Mouse (Mus musculus) layer of hippocampus, adult 8-10 months (tissue): ENCODE results near the gene Stk11. TPM values are rescaled to one million over a fixed set of nuclear protein-coding genes. Genes with fewer than 3 reads are reported as not detected.

Experiments
- DNase-seq, 2 experiments: peaks; one replicate each; pipeline ENCODE4 v3.0.0; 2022; ENCODE audit warnings: low spot score in 2 of 2
- total RNA-seq, 4 experiments: library from RNA; stranded (reverse); gene quantifications; 2 replicates each; pipeline ENCODE4 v1.2.4; 2022

Gene Stk11
- total RNA-seq, 4 experiments from 2014 or later, result 94.2 to 111 (median 96.5) TPM

DNA sequence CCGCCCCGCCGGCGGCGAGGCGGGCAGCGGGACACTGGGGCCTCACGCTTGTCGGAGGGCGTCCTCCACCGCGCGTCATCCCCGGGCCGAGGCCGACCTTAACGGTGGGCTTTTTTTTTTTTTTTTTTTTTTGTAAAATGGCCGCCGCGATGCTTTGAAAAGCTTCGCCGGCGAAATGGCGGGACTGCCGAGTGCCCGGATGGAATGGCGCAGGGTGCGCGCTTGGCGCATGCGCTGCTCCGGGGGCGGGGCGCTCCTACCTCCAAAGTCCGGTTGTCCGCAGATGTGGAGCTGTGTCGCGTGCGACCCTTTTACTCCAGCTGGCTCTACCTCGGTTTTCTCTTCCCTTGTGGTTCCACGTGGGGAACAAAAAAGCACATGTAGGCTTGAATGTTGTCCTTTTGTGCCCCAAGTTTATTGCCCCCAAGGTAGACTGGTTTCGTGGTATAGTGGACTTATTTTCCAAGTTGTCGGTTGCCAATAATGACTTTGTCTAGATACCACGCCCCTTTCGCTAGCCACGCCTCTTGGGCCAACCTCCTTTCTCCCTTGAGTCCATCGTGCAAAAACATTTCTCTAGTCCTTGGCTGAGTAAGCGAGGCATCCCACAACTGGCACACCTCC, 52.5 kb downstream of the Stk11 start:
- peak; percentile 88 to 93 for DNase-seq

DNA sequence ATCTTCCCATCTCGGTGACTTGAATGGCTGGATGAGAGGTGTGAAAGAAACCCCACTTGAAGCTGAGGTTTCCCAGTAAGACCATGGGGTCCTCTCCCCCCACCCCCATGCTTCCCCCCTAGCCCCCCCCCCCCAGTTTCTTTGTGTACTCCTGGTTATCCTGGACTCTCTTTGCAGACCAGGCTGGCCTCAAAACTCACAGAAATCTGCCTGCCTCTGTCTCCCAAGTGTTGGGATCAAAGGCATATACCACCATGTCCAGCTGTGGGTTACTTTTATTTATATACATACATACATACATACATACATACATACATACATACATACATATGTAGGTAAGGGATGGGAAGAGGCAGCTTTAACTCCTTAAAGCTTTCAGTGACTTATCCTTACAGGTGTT, 53.5 kb downstream of the Stk11 start:
- no peak for DNase-seq

DNA sequence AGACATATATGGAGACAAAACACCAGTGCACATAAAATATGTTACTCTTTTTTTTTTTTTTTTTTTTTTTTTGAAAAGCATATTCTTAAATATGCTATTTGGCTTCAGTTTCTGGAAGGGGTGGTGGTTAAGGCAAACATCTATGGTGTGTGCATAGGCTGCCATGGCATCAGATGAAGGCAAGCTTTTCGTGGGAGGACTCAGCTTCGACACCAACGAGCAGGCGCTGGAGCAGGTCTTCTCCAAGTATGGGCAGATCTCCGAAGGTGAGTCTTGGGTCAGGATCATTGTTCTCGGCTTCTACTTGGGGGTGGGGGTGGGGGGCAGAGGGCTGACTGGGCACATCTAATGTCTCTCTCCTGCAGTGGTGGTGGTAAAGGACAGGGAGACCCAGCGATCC, 54.0 kb downstream of the Stk11 start:
- no peak for DNase-seq

DNA sequence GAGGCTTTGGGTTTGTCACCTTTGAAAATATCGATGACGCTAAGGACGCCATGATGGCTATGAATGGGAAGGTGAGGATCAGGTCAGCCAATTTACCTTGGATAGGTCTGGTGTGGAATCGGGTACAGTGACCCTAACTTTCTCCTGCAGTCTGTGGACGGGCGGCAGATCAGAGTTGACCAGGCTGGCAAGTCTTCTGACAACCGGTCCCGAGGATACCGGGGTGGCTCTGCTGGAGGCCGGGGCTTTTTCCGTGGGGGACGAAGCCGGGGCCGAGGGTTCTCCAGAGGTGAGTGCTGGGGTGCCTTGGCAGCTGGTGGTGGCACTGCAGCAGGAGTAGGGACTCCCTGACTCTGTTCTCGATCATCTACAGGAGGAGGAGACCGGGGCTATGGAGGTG, 54.4 kb downstream of the Stk11 start:
- no peak for DNase-seq

DNA sequence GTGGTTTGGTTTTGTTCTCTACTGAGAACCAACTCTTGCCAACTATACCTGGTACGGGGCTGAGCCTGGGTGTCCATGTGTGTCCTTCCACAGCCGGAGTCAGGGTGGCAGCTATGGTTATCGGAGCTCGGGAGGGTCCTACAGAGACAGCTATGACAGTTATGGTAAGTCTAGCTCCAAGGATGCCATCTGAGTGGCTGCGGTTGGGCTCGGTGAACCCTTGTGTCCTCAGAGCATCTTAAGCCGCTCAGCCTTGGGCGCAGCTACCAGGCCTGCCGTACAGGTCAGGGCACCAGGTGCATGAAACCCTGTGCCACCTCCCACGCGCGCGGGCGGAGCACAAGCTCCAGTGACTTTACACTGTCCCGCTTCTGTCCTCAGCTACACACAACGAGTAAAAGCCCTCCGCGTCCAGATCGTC, 55.0 kb downstream of the Stk11 start:
- no peak for DNase-seq

DNA sequence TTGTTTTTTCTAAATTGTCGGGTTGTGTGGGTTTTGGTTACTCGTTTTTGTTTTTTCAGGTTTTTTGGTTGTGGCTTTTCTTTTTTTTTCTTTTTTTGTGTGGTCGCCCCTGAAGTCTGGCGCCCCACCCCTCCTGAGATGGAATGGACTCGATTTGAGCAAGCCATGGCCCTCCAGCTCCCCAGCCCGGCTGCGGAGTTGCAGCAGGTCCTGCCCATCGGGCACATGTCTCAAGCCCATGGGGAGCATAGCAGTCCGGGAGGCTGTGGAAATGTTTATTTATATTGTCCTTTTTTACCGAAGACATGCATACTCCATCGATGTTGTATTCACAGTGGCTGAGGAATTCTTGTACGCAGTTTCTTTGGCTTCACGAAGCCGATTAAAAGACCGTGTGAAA, 55.6 kb downstream of the Stk11 start:
- no peak for DNase-seq

DNA sequence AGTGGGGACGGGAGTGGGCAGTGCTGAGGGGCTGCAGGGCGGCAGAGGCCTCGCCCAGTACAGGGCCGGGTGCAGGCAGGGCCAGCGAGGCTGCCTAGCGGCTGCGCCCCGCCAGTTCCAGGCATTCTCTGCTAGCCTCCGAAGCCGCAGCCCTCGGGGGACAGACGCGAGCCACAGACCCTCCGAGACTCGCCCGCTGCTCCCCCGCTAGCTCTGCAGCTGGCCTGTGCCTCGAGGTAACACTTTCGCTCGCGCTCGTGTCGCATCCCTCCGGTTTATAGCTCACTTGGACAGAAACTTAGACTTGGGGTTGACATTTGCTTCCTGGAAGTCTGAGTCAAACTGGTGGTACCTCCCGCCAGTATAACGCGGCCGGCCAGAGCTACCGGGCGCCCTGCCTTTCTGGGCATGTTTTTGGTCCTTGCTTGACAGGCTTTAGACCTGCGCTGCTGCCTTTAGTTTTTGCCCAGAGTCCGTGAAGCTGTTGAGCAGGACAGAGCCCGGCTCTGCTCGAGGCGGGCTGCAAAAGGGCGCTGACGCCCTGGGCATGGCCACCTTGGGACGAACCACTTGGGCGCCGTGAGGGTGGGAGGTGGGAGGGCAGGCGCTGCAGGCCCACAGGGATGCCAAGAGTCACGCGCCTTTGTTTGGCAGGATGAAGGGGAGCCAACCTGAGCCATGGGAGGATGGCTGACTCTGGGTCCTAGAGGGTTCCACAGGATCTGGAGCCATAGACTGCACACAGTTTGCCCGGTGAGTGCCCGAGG, 56.3 kb downstream of the Stk11 start:
- DNase-seq, result no peak

DNA sequence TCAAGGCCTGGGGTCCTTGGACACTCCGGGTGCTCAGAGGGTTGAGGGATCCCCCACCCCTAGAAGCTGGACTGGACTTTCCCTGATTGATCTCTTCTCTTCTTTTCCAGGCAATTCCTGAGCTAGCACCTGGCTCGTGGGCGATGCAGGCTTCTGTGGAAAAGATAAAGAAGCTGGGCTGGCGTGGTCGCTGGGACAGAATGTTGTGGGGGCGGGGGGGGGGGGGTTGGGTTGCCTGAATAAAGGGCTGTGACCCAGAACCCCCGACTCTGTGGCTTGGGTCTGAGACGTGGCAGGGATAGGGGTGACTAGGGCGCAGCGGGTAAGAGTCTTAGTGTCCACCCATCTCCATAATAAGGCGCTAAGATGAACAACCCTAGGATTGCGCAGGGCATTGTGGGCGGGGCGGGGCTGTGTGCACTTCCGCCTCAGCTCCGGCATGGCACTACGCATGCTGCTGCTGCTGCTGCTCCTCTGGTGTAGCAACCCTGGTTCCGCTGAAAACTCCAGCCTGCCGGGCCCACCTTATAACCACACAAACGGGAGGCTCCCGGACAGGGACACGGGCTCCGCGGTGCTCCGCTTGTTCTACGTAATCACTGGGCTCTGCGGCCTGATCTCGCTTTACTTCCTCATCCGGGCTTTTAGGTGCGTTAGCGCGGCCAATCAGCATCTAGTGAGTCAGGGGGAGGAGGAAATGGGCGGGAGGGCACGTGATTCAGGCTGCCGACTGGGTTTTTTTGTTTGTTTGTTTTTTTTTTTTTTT, 57.1 kb downstream of the Stk11 start, which contains the start of gene 1600002K03Rik:
TSS of gene 1600002K03Rik (plus strand) at position 418 of the 766 bp plus-strand sequence.
- DNase-seq, result peak; percentile 90 to 92

DNA sequence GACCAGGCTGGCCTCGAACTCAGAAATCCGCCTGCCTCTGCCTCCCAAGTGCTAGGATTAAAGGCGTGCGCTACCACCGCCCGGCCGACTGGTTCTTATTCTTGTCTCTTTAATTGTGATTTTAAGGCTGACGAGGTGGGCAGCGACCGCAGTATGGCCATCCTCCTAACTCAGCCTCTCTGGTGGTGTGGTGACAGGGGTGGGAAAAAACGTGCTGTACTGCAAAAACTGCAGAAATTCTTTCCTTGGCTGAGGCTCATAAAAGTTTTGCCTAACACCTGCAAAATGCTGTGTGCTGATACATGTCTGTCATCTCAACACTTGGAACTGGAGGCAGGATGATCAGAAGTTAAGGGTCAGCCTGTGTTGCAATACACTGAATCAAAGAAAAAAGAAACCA, 57.8 kb downstream of the Stk11 start:
- DNase-seq, result no peak

DNA sequence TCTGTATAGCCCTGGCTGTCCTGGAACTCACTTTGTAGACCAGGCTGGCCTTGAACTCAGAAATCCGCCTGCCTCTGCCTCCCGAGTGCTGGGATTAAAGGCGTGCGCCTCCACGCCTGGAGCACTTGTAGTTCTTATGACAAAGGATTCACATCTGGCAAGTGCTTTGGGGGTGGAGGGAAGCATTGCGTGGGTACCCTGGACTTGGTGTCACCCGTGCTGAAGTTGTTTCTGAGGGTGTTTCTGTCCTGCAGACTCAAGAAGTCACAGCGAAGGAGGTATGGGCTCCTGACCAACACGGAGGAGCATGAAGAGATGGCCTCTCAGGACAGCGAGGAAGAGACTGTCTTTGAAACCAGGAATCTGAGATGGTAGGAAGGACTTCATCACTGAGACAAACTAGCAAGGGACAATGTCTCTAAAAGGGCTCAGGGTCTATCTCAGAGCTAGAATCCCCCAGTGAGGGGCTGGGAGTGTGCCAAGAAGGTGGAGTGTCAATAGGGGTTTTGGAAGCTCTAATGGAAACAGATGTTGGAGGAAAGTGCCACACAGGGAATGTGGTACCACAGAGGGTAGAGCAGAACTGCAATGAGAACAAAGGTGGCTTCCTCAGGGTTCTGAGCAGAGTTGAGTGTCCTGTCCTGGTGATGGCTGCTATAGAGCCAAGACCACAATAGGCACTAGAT, 58.5 kb downstream of the Stk11 start:
- no peak for DNase-seq

DNA sequence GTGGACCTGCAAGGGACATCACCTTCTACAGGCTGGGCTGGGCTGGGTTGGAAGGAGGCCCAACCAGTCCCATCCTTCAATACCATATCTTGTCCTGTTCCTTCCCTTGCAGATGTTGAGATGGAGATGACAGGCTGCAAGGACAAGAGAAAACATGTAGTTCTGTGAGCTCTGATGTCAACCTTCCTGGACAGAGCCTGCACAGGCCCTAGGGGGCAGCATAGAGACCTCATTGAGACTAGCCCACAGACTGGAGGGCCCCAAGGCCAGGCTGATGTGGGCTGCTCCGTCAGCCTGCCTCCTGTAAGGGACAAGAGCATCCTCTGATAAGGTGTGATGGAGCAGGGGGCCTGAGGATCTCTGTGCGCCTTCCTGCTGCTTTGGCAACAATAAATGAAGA, 59.1 kb downstream of the Stk11 start:
- no peak for DNase-seq

DNA sequence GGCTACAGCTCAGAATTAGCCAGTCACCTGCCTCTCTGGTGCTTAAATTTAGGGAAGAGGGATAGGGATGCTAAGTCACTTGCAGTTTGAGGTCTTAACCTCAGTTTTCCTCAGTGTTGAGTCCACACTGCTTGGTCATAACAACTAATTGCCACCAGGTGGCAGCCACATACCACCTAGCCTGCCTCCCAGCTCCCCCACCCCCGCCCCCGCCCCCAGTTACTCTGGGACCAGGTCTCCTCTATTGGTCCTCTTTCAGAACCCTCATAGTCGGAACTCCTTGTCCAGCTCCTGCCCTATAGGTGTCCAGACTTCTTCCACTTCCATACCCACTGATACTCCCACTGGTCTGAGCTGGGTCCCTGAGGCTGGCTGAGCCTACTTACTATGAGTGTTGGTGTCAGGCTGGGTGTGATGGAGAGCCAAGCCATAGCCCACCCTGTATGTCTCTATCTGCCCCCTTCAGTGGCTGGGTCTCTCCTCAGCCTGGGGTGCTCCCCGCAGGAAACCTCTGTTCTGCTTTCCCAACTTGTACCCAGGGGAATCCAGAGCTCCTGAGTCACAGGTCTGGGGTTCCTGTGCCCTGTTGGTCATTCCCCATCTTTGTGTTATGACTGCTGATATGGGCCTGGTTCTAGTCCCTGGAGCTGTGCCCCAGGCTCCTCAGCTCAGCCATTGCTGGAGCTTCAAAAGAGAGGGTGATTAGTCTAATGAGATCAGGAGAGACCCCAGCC, 60.1 kb downstream of the Stk11 start:
- DNase-seq, result no peak

DNA sequence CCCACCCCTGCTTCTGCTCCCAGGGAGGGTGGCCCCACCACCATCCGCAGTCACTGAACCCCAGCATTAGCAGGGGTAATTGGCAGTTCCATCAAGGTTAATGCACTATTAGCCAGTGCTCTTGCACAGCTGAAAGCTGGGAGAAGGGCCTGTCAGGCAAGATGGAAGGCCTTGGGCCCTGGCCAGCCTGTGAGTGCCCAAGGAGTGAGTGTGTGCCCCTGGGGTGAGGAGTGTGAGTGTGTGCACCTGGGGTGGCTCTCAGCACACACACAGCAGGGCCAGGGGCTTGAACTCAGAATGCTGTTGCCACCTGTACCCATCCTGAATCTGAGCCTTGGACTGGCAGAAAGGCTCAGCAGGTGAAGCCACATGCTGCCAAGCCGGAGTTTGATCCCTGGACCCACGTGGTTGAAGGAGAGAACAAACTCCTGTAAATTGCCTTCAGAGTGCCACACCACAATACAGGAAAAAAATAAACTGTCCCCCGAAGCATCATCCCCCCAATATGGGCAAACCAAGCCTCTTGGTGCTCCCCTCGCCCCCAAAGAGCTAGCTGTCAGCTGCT, 60.7 kb downstream of the Stk11 start:
- no peak for DNase-seq

DNA sequence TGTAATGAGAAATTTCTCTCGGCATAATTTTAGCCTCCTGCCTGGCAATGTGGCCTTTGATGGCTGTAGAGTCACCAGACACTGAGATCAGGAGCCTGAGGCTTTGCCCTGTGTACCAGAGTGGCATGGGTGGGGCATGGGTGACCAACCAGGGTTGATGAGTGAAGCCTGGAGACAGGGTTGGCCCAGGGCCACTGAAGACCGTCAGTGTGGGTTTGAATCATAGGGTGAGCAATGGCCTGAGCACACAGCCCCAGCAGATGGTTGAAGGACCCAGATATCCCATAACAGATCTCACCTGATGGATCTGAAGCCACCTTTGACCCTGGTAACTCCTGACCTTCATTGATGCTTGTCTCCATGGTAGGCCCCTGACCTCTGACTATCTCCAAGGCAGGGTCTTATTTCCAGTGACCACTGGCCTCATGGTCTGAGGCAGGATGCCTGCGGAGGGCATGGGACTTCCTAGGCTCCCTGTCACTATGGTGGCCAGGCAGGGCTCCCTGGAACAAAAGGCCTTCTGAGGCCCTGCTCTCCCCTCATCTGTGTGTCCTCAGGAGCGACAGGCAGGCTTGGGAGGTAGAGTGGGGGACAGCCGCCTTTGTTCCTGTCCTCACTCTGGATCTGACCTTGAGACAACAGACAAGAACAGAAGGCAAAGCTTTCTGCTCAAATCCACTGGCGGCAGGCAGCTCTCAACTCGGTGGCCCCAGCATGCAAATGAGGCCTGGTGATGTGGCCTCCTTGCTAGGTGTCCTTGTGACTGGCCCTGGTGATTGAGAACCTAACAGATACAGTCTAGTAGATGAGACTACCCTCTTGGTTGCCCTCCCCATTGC, 62.1 kb downstream of the Stk11 start:
- DNase-seq, result no peak

DNA sequence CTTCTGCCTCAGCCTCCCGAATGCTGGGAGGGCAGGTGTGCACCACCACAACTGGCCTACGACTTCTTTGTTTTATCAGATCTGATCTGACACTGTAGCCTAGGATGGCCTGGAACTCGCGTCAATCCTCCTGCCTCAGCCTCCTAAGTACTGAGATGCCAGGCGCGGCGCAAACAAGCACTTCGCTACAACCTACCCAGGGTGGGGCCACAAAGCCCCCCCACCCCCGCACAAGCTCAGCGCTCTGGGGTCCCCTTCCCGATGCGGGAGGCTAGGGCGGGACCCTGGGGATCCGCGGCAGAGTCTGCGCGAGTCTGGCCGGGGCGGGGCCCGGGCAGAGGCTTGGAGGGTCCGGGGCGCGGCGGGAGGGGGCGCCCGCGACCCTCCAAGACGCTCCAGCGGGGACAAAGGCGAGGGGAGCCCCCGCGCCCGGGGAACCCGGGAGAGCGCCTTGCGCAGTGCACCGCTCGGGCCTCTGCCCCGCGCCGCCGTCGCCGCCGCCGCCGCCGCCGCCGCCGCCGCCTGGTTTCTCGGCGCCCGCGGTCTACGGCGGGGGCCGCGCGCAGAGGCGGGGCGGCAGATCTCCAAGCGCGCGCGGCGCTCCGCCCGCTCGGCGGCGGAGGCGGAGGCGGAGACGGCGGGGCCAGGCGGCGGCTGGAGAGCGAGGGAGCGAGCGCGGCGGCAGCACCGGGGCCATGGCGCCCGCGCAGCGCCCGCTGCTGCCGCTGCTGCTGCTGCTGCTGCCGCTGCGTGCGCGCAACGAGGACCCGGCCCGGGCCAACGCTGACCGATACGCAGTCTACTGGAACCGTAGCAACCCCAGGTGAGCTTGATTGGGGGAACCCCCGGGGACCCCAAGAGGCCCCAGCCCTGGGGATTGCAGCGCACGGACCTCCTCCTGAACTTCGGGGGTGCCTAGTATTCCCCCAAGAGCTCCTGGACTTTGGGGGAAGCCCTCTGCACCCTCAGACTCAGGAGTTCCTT, 63.8 kb downstream of the Stk11 start, which contains the start of gene Efna2:
TSS of gene Efna2 (plus strand) at position 415 of the 984 bp plus-strand sequence.
- no peak for DNase-seq
